Mouse (Mus musculus) erythroblast, embryonic 14.5 days (primary cell): ENCODE results near the gene Gngt2. TPM values are rescaled to one million over a fixed set of nuclear protein-coding genes. Genes with fewer than 3 reads are reported as not detected.

Experiments used
- H3K27me3 ChIP-seq: 2 replicates; pipeline ENCODE4 v1.6.1; 2012; ENCODE audit warnings: inconsistent platforms; ENCODE audit not compliant: control insufficient read depth
- H3K36me3 ChIP-seq: 2 replicates; pipeline ENCODE4 v1.6.1; 2012; ENCODE audit warnings: mild to moderate bottlenecking, inconsistent platforms; ENCODE audit not compliant: control insufficient read depth
- H3K4me1 ChIP-seq: 2 replicates; pipeline ENCODE4 v1.6.1; 2012; ENCODE audit warnings: inconsistent platforms; ENCODE audit not compliant: control insufficient read depth
- H3K4me3 ChIP-seq: replicated peaks from 2 replicates; pipeline ENCODE3; 2012; ENCODE audit warnings: moderate library complexity, mild to moderate bottlenecking, inconsistent platforms
- H3K9me3 ChIP-seq: 2 replicates; pipeline ENCODE4 v1.6.1; 2012; ENCODE audit warnings: low read length, inconsistent platforms, mixed read lengths; ENCODE audit not compliant: control insufficient read depth
- GATA1 ChIP-seq: IDR thresholded peaks from 2 replicates; pipeline ENCODE4 v1.6.1; 2012; ENCODE audit warnings: low read length, inconsistent platforms, mixed read lengths
- TAL1 ChIP-seq: IDR thresholded peaks from 3 replicates; pipeline ENCODE4 v1.6.1; 2012; ENCODE audit warnings: low read length, inconsistent platforms, mixed read lengths
- polyA plus RNA-seq: library from polyadenylated mRNA; stranded (reverse); fragments of >175 nt; gene quantifications from 2 replicates; pipeline ENCODE4 v1.2.3, GENCODE M21; 2012

Gngt2 gene
- polyA plus RNA-seq, 1 experiment, result 0.18 TPM

DNA sequence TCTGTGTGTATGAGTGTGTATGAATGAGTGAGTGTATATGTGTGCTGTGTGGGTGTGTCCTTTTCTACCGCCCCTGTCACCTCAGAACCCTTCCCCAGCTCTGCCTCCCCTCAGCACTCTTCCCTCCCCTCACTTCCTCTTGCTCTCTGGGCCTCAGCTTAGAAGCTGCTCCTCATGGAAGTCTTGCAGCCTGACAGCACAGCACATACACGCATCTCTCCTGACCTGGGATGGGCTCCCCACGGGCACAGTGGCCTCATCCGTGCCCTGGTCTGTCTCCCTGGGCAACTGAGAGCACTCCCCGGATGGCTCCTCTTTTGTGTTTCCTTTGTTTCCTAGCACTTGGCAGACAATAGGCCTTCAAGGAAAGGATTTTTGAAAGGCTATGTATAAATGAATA lies 27.4 kb upstream of the Gngt2 start:
- Histone ChIP-seq H3K36me3 (peaks cover 37% of the 10 kb centered on the region), H3K9me3 (peaks cover 23% of the 10 kb centered on the region), H3K4me3 (peak overlapping the region; percentile 59), H3K27me3 (no peaks in the 10 kb centered on the region; the same call in 1 of the 2 replicates), H3K4me1 (peaks cover 80% of the 10 kb centered on the region)
- TF ChIP-seq GATA1 (no peak), TAL1 (no peak)

DNA sequence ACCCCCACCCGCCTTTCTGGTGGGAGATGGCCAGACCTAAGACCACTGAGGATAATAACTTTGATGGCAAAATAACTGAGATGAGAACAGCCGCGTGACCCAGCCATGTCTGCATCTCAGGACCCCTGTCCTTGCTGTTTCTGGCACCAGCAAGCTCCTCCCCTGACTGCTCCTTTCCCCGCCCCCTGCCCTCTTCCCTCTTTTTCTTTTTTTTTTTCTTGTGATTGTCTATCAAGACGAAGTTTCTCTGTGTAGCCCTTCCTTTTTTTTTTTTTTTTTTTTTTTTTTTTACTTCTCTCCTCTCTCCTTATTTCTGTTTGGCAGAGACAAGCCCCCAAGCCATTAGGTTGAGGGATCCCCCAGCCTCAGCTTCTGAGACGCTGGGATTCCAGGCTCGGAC lies 26.2 kb upstream of the Gngt2 start:
- H3K9me3 ChIP-seq, result peaks cover 23% of the 10 kb centered on the region
- peaks cover 72% of the 10 kb centered on the region for H3K4me1 ChIP-seq
- H3K4me3 ChIP-seq, result no peak overlapping the region
- H3K36me3 ChIP-seq, result peaks cover 31% of the 10 kb centered on the region
- TF ChIP-seq GATA1 (no peak), TAL1 (no peak)
- H3K27me3 ChIP-seq, result no peaks in the 10 kb centered on the region; the same call in 1 of the 2 replicates

DNA sequence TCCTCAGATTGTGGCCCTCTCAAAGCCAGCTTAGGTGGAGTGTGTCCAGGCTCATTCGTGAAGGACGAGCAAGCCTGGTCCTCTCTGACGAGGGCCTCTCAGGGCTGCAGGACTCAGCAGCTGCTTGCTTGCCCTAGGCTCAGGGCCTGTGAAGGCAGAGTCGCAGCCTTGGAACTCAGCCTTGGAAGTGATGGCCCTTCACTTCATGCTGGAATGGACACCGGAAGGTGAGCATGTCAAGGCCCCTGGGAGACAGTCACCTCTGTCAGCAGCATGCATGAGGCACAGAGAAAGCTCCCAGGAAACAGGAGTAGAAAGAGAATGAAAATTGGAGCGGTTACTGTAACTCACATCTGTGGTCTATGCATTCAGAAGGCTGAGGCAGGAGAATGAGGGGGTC lies 25.3 kb upstream of the Gngt2 start:
- Histone ChIP-seq H3K4me1 (peaks cover 64% of the 10 kb centered on the region), H3K9me3 (peaks cover 22% of the 10 kb centered on the region), H3K36me3 (peaks cover 24% of the 10 kb centered on the region), H3K27me3 (no peaks in the 10 kb centered on the region; the same call in 1 of the 2 replicates), H3K4me3 (no peak overlapping the region)
- TF ChIP-seq GATA1 (no peak), TAL1 (no peak)

DNA sequence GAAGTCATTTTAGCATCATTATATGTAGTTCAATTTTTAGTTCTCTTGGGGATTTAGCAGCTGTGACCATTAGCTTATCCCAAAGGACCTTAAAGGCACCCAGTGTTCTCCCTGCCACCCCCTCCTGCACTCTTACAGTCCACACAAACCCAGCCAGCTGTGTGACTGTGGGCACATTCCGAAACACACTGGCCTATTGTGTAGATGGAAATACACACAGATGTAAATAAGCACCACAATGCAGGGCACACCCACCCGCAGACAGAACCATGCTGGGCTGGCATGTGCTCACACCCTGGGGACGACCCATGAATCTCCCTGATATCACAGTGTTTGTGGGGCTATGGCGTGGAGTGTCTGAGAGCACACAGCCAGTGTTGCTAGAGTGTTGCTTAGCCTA lies 24.8 kb upstream of the Gngt2 start:
- Histone ChIP-seq H3K4me3 (no peak overlapping the region), H3K36me3 (peaks cover 19% of the 10 kb centered on the region), H3K27me3 (no peaks in the 10 kb centered on the region; the same call in 1 of the 2 replicates), H3K4me1 (peaks cover 59% of the 10 kb centered on the region), H3K9me3 (peaks cover 17% of the 10 kb centered on the region)
- TF ChIP-seq GATA1 (no peak), TAL1 (no peak)

DNA sequence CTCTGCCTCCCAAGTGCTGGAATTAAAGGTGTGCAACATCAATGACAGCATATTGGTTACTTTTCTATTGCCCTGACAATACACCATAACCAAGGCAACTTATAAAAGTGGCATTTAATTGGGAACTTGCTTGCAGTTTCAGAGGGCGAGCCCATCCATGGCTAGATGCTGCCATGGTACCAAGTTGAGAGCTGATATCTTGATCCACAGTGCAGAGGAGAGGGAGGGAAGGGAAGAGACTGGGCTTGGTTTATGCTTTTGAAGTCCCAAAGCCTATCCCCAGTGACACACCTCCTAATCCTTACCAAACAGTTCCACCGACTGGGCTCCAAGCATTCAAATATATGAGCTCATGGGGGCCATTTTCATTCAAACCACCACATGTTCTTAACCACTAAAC lies 22.9 kb upstream of the Gngt2 start:
- Histone ChIP-seq H3K4me3 (no peak overlapping the region), H3K9me3 (peaks cover 11% of the 10 kb centered on the region), H3K4me1 (peaks cover 43% of the 10 kb centered on the region), H3K27me3 (no peaks in the 10 kb centered on the region; the same call in 1 of the 2 replicates), H3K36me3 (peaks cover 11% of the 10 kb centered on the region)
- TF ChIP-seq GATA1 (no peak), TAL1 (no peak)

DNA sequence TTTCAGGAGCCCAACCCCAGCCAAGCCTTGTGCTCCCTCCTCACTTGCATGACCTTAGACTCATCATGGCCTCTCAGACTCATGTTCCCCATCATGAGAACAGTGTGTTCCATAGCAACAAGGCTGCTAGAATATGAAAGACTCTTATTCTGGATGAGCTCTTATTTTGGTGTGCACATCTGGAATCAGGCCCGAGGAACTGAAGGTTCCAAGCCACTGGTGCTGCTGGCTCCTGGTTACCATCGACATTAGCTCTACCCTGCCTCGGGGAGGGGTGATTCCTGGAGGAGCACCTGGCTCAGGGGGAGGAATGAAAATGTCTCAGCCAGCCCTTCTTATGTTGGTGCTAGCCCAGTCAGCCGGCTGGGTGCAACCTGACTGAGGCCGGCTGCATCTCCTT lies 22.2 kb upstream of the Gngt2 start:
- Histone ChIP-seq H3K4me1 (peaks cover 41% of the 10 kb centered on the region), H3K9me3 (peaks cover 11% of the 10 kb centered on the region), H3K27me3 (no peaks in the 10 kb centered on the region; the same call in 1 of the 2 replicates), H3K4me3 (no peak overlapping the region), H3K36me3 (peaks cover 7% of the 10 kb centered on the region)
- TF ChIP-seq GATA1 (no peak), TAL1 (no peak)

DNA sequence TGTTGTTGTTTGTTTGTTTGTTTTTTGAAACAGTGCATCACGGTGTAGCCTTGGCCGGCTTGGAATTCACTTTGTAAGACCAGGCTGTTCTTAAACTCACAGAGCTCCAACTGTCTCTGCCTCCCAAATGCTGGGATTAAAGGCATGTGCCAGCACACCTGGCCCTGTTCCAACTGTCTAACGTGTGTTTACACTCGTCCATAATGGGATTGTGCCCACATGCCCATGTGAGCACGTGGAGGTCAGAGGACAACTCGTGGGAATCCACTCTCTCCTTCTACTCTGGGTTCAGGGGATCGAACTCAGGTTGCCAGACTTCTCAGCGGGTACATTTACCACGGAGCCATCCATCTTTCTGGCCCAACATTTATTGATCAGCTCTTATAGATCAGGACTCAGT lies 21.6 kb upstream of the Gngt2 start:
- Histone ChIP-seq H3K4me3 (no peak overlapping the region), H3K9me3 (peaks cover 11% of the 10 kb centered on the region), H3K27me3 (no peaks in the 10 kb centered on the region; the same call in 1 of the 2 replicates), H3K36me3 (peaks cover 5% of the 10 kb centered on the region), H3K4me1 (peaks cover 40% of the 10 kb centered on the region)
- TF ChIP-seq GATA1 (no peak), TAL1 (no peak)

DNA sequence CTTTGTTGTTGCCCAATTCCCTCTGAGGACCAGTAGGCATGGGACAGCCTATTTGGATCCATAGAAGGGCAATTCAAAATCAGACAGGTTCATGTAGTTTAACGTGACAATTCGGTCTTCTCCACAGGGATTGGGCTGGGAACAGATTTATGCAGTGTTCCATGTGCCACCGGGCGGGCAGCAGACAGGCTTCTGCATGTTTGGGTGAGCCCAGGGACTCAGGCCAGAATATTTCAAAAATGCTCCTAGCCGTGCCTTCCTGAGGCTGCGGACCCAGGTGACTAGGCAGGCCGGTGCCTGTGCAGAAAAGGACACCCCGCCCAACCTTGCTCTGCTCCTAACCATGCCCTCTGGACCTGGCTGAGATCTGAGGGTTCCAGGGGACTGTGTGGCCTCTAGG lies 17.9 kb upstream of the Gngt2 start:
- no peaks in the 10 kb centered on the region; the same call in 1 of the 2 replicates for H3K36me3 ChIP-seq
- no peak for TF ChIP-seq TAL1
- no peak for TF ChIP-seq GATA1
- no peaks in the 10 kb centered on the region; the same call in 1 of the 2 replicates for H3K27me3 ChIP-seq
- H3K4me3 ChIP-seq, result no peak overlapping the region
- peaks cover 48% of the 10 kb centered on the region for H3K4me1 ChIP-seq
- peaks cover 8% of the 10 kb centered on the region for H3K9me3 ChIP-seq

DNA sequence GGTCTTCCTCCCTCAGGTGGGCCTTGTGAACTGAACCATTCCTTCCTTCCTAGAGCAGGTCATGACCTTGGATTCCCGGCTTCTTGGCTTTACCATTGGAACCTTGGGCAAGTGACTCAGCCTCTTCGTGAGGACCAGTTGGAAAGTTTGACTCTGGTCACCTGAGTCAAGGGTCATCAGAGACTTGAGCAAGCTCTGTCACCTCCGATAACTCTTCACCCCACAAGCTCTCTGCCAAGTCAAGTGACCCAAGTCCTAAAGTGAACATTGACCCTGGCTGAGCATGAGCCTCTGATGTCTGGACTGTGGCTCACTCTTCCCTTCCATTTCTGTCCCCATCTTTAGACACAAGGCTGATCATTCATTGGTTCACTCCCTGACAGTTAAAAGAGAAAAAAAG lies 15.5 kb upstream of the Gngt2 start:
- Histone ChIP-seq H3K4me3 (no peak overlapping the region), H3K36me3 (no peaks in the 10 kb centered on the region), H3K4me1 (peaks cover 64% of the 10 kb centered on the region), H3K27me3 (peaks cover 14% of the 10 kb centered on the region), H3K9me3 (no peaks in the 10 kb centered on the region)
- no peak for TF ChIP-seq TAL1
- TF ChIP-seq GATA1, result no peak

DNA sequence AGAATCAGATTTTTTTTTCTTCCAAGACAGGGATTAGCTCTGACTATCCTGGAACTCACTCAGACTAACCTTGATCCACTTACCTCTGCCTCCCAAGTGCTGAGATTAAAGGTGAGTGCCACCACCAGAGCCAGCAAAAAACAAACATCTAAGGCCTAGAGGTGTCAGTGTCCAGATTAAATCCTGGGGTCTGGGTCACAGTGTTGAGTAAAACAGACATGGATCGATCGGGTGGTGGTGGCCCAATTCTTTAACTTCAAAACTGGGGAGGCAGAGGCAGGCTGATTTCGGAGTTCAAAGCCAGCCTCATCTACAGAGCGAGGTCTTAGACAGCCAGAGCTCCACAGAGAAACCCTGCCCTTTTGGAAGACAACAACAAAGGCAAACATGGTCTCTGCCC lies 14.6 kb upstream of the Gngt2 start:
- Histone ChIP-seq H3K4me1 (peaks cover 73% of the 10 kb centered on the region), H3K27me3 (peaks cover 17% of the 10 kb centered on the region), H3K9me3 (no peaks in the 10 kb centered on the region), H3K36me3 (peaks cover 3% of the 10 kb centered on the region; the same call in 1 of the 2 replicates), H3K4me3 (no peak overlapping the region)
- TF ChIP-seq TAL1 (no peak), GATA1 (no peak)
